Mouse (Mus musculus) small intestine, adult 10 weeks (tissue): ENCODE results near the gene Elf2. TPM values are rescaled to one million over a fixed set of nuclear protein-coding genes. Genes with fewer than 3 reads are reported as not detected.

ENCODE experiments used
- polyA plus RNA-seq: library from polyadenylated mRNA; stranded (reverse); fragments of 350-450 nt; fragmentation: Illumina TruSeq; extraction: RNeasy Lipid Tissue Mini Kit (QIAGEN cat#74804); gene quantifications from one replicate; pipeline ENCODE4 v1.2.3, GENCODE M21; 2014; ENCODE audit warnings: low replicate concordance

Gene Elf2
- polyA plus RNA-seq, result 46.6 TPM

GRCm38 (mm10) chr3:51340552-51341267 lies at the start of gene Elf2:
TSS of gene Elf2 (minus strand) at chr3:51340663.

GRCm38 (mm10) chr3:51224363-51225225 lies 115.9 kb downstream of the Elf2 start, which contains the start of gene Noct:
TSS of gene Noct (plus strand) at chr3:51224447.

Other genes with a start within 250 kb of the Elf2 start
- gene Noct, start 116.2 kb downstream of the Elf2 start, polyA plus RNA-seq, result 46.6 TPM
- not detected for gene Mgarp, start 56.1 kb upstream of the Elf2 start, polyA plus RNA-seq
- 662 TPM for gene Ndufc1, start 68.3 kb upstream of the Elf2 start, polyA plus RNA-seq
- gene Naa15, start 74.5 kb upstream of the Elf2 start, polyA plus RNA-seq, result 210 TPM
- 27.5 TPM for gene Rab33b, start 143.3 kb upstream of the Elf2 start, polyA plus RNA-seq
- gene Setd7, start 220.2 kb upstream of the Elf2 start, polyA plus RNA-seq, result 40.4 TPM